Mouse (Mus musculus): ENCODE measurements around the gene Lima1.

- TF ChIP-seq ZC3H11A (IDR thresholded peaks at IDR 0.05; ENCODE audit: borderline replicate concordance, low read depth, low read length) (no peak), CHD2 (IDR thresholded peaks at IDR 0.05; ENCODE audit: low read depth, low read length) (no peak)
Observed at GRCm38 (mm10) chr15:99733186-99733585, 142.1 kb downstream of the Lima1 start.
